Mouse (Mus musculus) CH12.LX (cell line): ENCODE results near the gene Ubash3b.

ENCODE experiments used
- CHD1 ChIP-seq: IDR thresholded peaks from 2 replicates; pipeline ENCODE4 v1.6.1; 2012; ENCODE audit warnings: low read depth, low read length, improper control_type of control experiment, inconsistent platforms
- CHD2 ChIP-seq: IDR thresholded peaks from 2 replicates; pipeline ENCODE4 v1.6.1; 2011; ENCODE audit warnings: low read length, improper control_type of control experiment
- CTCF ChIP-seq, 2 experiments: IDR thresholded peaks in 1 of 2; conservative IDR thresholded peaks in 1 of 2; 2 replicates each; pipeline ENCODE4 v1.5.1; 2011 to 2012; ENCODE audit warnings: low read depth in 2 of 2, low read length in 2 of 2, improper control_type of control experiment in 1 of 2, inconsistent platforms in 1 of 2, mild to moderate bottlenecking in 1 of 2, moderate library complexity in 1 of 2
- E2F4 ChIP-seq: IDR thresholded peaks from 2 replicates; pipeline ENCODE4 v1.6.1; 2011; ENCODE audit warnings: low read depth, low read length, improper control_type of control experiment; ENCODE audit not compliant: insufficient replicate concordance
- ELF1 ChIP-seq: IDR thresholded peaks from 2 replicates; pipeline ENCODE4 v1.6.1; 2014; ENCODE audit warnings: low read depth, mild to moderate bottlenecking, inconsistent platforms, low read length, improper control_type of control experiment
- EP300 ChIP-seq: IDR thresholded peaks from 2 replicates; pipeline ENCODE4 v1.6.1; 2011; ENCODE audit warnings: low read length, improper control_type of control experiment
- GABPA ChIP-seq: IDR thresholded peaks from 2 replicates; pipeline ENCODE4 v1.6.1; 2012; ENCODE audit warnings: low read depth, low read length, improper control_type of control experiment, inconsistent platforms; ENCODE audit not compliant: insufficient replicate concordance
- KAT2A ChIP-seq: IDR thresholded peaks from 2 replicates; pipeline ENCODE4 v1.6.1; 2012; ENCODE audit warnings: low read length, improper control_type of control experiment, inconsistent platforms; ENCODE audit not compliant: insufficient replicate concordance
- MAZ ChIP-seq: IDR thresholded peaks from 2 replicates; pipeline ENCODE4 v1.6.1; 2012; ENCODE audit warnings: low read depth, mild to moderate bottlenecking, inconsistent platforms, low read length, improper control_type of control experiment, moderate library complexity
- MEF2A ChIP-seq: IDR thresholded peaks from 2 replicates; pipeline ENCODE4 v1.6.1; 2014; ENCODE audit warnings: low read depth, mild to moderate bottlenecking, inconsistent platforms, low read length, improper control_type of control experiment, borderline replicate concordance
- TCF12 ChIP-seq: IDR thresholded peaks from 2 replicates; pipeline ENCODE4 v1.6.1; 2014; ENCODE audit warnings: low read depth, mild to moderate bottlenecking, inconsistent platforms, low read length, improper control_type of control experiment
- USF2 ChIP-seq: conservative IDR thresholded peaks from 2 replicates; pipeline ENCODE4 v1.6.1; 2011; ENCODE audit warnings: low read depth, low read length, improper control_type of control experiment
- ZKSCAN1 ChIP-seq: IDR thresholded peaks from 2 replicates; pipeline ENCODE4 v1.6.1; 2012; ENCODE audit warnings: low read depth, inconsistent platforms, low read length, improper control_type of control experiment, borderline replicate concordance
- ZMIZ1 ChIP-seq: IDR thresholded peaks from 2 replicates; pipeline ENCODE4 v1.6.1; 2012; ENCODE audit warnings: low read depth, mild to moderate bottlenecking, inconsistent platforms, low read length, improper control_type of control experiment

- no peak for TF ChIP-seq GABPA
- no peak for TF ChIP-seq KAT2A
- no peak for TF ChIP-seq CTCF (conservative IDR thresholded peaks at IDR 0.05 in 1 of 2, IDR thresholded peaks at IDR 0.05 in 1 of 2; ENCODE audit: low read depth in 2 of 2, low read length in 2 of 2)
- no peak for TF ChIP-seq E2F4
- TF ChIP-seq MAZ: no peak
- no peak for TF ChIP-seq EP300
- no peak for TF ChIP-seq USF2
- TF ChIP-seq CHD1: no peak
- no peak for TF ChIP-seq MEF2A
- no peak for TF ChIP-seq ZMIZ1
- no peak for TF ChIP-seq TCF12
- TF ChIP-seq ZKSCAN1: no peak
- TF ChIP-seq CHD2: no peak
- TF ChIP-seq ELF1: no peak
Observed at GRCm38 (mm10) chr9:41079428-41080155, 81.9 kb downstream of the Ubash3b start.
